Mouse (Mus musculus): ENCODE measurements at regions not wholly inside any gene's neighbourhood (a gene's known extent, or its start where the extent isn't known, plus 50 kb on each side); places are given as distances from the start of the nearest gene placed in this dataset.

- in situ Hi-C loops (cut with MboI; ENCODE audit: low pct_unique_long_range_greater_than_20kb in 1 of 2, low sequenced_read_pairs in 2 of 2, unreplicated experiment in 1 of 2): loop anchor here (25.0 kb wide), 2 partner anchors 207 to 482 kb away; no protein-coding TSS in a partner anchor
Observed at GRCm38 (mm10) chr7:73644362-73644904, 95.7 kb upstream of the Fam174b start.

GRCm38 (mm10) chr7:73643993-73644335, 96.1 kb upstream of the Fam174b start:
- in situ Hi-C loops (cut with MboI; ENCODE audit: low pct_unique_long_range_greater_than_20kb in 1 of 2, low sequenced_read_pairs in 2 of 2, unreplicated experiment in 1 of 2): loop anchor here (25.0 kb wide), 2 partner anchors 207 to 482 kb away; no protein-coding TSS in a partner anchor

- in situ Hi-C loops (cut with MboI; ENCODE audit: low pct_unique_long_range_greater_than_20kb in 1 of 2, low sequenced_read_pairs in 2 of 2, unreplicated experiment in 1 of 2): loop anchor here (25.0 kb wide), 2 partner anchors 206 to 481 kb away; no protein-coding TSS in a partner anchor
Observed at GRCm38 (mm10) chr7:73643306-73643992, 96.7 kb upstream of the Fam174b start.

- in situ Hi-C loops (cut with MboI; ENCODE audit: low pct_unique_long_range_greater_than_20kb in 1 of 2, low sequenced_read_pairs in 2 of 2, unreplicated experiment in 1 of 2): loop anchor here (25.0 kb wide), 2 partner anchors 203 to 478 kb away; no protein-coding TSS in a partner anchor
Observed at GRCm38 (mm10) chr7:73640194-73640593, 98.6 kb upstream of the Chd2 start.

- in situ Hi-C loops (cut with MboI; ENCODE audit: low pct_unique_long_range_greater_than_20kb in 1 of 2, low sequenced_read_pairs in 2 of 2, unreplicated experiment in 1 of 2): loop anchor here (10.0 to 25.0 kb wide), 3 partner anchors 200 to 475 kb away; no protein-coding TSS in a partner anchor
Observed at GRCm38 (mm10) chr7:73637810-73638125, 96.1 kb upstream of the Chd2 start.

GRCm38 (mm10) chr7:73637101-73637809, 95.6 kb upstream of the Chd2 start:
- in situ Hi-C loops (cut with MboI; ENCODE audit: low pct_unique_long_range_greater_than_20kb in 1 of 2, low sequenced_read_pairs in 2 of 2, unreplicated experiment in 1 of 2): loop anchor here (10.0 to 25.0 kb wide), 3 partner anchors 200 to 475 kb away; no protein-coding TSS in a partner anchor

- in situ Hi-C loops (cut with MboI; ENCODE audit: low pct_unique_long_range_greater_than_20kb in 1 of 2, low sequenced_read_pairs in 2 of 2, unreplicated experiment in 1 of 2): loop anchor here (10.0 to 25.0 kb wide), 3 partner anchors 198 to 473 kb away; no protein-coding TSS in a partner anchor
Observed at GRCm38 (mm10) chr7:73635422-73635821, 93.8 kb upstream of the Chd2 start.

- in situ Hi-C loops (cut with MboI; ENCODE audit: low pct_unique_long_range_greater_than_20kb in 1 of 2, low sequenced_read_pairs in 2 of 2, unreplicated experiment in 1 of 2): loop anchor here (10.0 to 25.0 kb wide), 3 partner anchors 193 to 468 kb away; no protein-coding TSS in a partner anchor
Observed at GRCm38 (mm10) chr7:73630790-73631189, 89.2 kb upstream of the Chd2 start.

- in situ Hi-C loops (cut with MboI; ENCODE audit: low pct_unique_long_range_greater_than_20kb in 1 of 2, low sequenced_read_pairs in 2 of 2, unreplicated experiment in 1 of 2): loop anchor here (25.0 kb wide), 2 partner anchors 192 to 467 kb away; no protein-coding TSS in a partner anchor
Observed at GRCm38 (mm10) chr7:73629182-73629581, 87.6 kb upstream of the Chd2 start.

- in situ Hi-C loops (cut with MboI; ENCODE audit: low pct_unique_long_range_greater_than_20kb in 1 of 2, low sequenced_read_pairs in 2 of 2, unreplicated experiment in 1 of 2): loop anchor here (25.0 kb wide), 2 partner anchors 191 to 466 kb away; no protein-coding TSS in a partner anchor
Observed at GRCm38 (mm10) chr7:73628071-73628470, 86.4 kb upstream of the Chd2 start.

GRCm38 (mm10) chr7:73626291-73626690, 84.7 kb upstream of the Chd2 start:
- in situ Hi-C loops (cut with MboI; ENCODE audit: low pct_unique_long_range_greater_than_20kb in 1 of 2, low sequenced_read_pairs in 2 of 2, unreplicated experiment in 1 of 2): loop anchor here (25.0 kb wide), 2 partner anchors 189 to 464 kb away; no protein-coding TSS in a partner anchor

- in situ Hi-C loops (cut with MboI; ENCODE audit: low pct_unique_long_range_greater_than_20kb in 1 of 2, low sequenced_read_pairs in 2 of 2, unreplicated experiment in 1 of 2): loop anchor here (25.0 kb wide), 2 partner anchors 188 to 463 kb away; no protein-coding TSS in a partner anchor
Observed at GRCm38 (mm10) chr7:73625651-73626050, 84.0 kb upstream of the Chd2 start.

- in situ Hi-C loops (cut with MboI; ENCODE audit: low pct_unique_long_range_greater_than_20kb in 1 of 2, low sequenced_read_pairs in 2 of 2, unreplicated experiment in 1 of 2): loop anchor here (5.0 to 25.0 kb wide), 4 partner anchors 58 to 463 kb away; no protein-coding TSS in a partner anchor
Observed at GRCm38 (mm10) chr7:73624992-73625391, 83.4 kb upstream of the Chd2 start.

- in situ Hi-C loops (cut with MboI; ENCODE audit: low pct_unique_long_range_greater_than_20kb in 1 of 2, low sequenced_read_pairs in 2 of 2, unreplicated experiment in 1 of 2): loop anchor here in 1 of 2 experiments (5.0 kb wide), 2 partner anchors 57 to 97 kb away; no protein-coding TSS in a partner anchor
Observed at GRCm38 (mm10) chr7:73624093-73624600, 82.5 kb upstream of the Chd2 start.

GRCm38 (mm10) chr7:73622468-73622867, 80.8 kb upstream of the Chd2 start:
- in situ Hi-C loops (cut with MboI; ENCODE audit: low pct_unique_long_range_greater_than_20kb in 1 of 2, low sequenced_read_pairs in 2 of 2, unreplicated experiment in 1 of 2): loop anchor here in 1 of 2 experiments (5.0 kb wide), 2 partner anchors 55 to 95 kb away; no protein-coding TSS in a partner anchor

GRCm38 (mm10) chr7:73620341-73620740, 78.7 kb upstream of the Chd2 start:
- in situ Hi-C loops (cut with MboI; ENCODE audit: low pct_unique_long_range_greater_than_20kb in 1 of 2, low sequenced_read_pairs in 2 of 2, unreplicated experiment in 1 of 2): loop anchor here in 1 of 2 experiments (5.0 kb wide), 2 partner anchors 53 to 93 kb away; no protein-coding TSS in a partner anchor

- in situ Hi-C loops (cut with MboI; ENCODE audit: low pct_unique_long_range_greater_than_20kb in 1 of 2, low sequenced_read_pairs in 2 of 2, unreplicated experiment in 1 of 2): loop anchor here in 1 of 2 experiments (5.0 kb wide), 1 partner anchor 82 kb away; no protein-coding TSS in a partner anchor
Observed at GRCm38 (mm10) chr7:73618758-73619416, 77.3 kb upstream of the Chd2 start.
